Mouse (Mus musculus): ENCODE measurements around the gene Ntsr2.

DNA sequence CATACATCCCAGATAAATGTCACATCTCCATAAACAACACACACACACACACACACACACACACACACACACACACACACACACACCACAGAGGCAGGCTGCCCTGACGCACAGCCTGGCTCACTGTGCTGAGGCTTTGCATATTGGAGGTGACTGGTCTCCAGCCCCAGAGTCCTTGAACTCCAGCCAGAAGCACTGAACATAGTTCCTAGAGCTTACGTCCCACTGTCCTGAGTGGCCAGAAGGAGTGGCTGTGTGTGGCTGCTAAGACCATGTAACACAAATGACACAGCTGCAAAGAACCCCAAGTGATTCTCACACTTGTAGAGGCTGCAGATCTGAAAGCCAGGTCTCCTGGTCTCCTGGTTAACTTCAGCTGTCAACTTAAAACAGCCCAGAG, 8.8 kb downstream of the Ntsr2 start:
- TF ChIP-seq POLR2A (IDR thresholded peaks at IDR 0.05; ENCODE audit: borderline replicate concordance, control insufficient read depth, low read depth, low read length) (no peak), CTCF (IDR thresholded peaks at IDR 0.05; ENCODE audit: control insufficient read depth, insufficient read depth, low read length) (no peak)
